8 mouse cellular contexts compared by ENCODE assay signal in genomic region chr5:81519497-81520382, GRCm38 (mm10).
A peak's percentile ranks its signal among the peaks of the same experiment; 100 is the strongest.
DNase-seq lines count a peak whose midpoint lies in the region; ATAC-seq and TF ChIP-seq lines count a peak whose summit lies in the region.

No protein-coding gene starts in this region.

- peaks cover 14% of the 10 kb centered on the region for H3K4me1 ChIP-seq in heart, embryonic 13.5 days
- H3K4me1 ChIP-seq in kidney, embryonic 16.5 days (ENCODE audit: insufficient read depth, low read length) = 0 out of 2 replicates have a peak, but pooled peaks cover 3% of the 10 kb centered on the region
- H3K4me1 ChIP-seq in lung, embryonic 14.5 days (ENCODE audit: insufficient read depth) = peaks cover 4% of the 10 kb centered on the region; the same call in 1 of the 2 replicates
- no peaks in the 10 kb centered on the region for H3K4me1 ChIP-seq in thymus, adult 2 months (replicated peaks; ENCODE audit: control insufficient read depth, insufficient read depth, low read length)

- 0 out of 2 replicates have a peak overlapping the region, but pooled peaks have one; percentile 16 for H3K27ac ChIP-seq in gastrocnemius, adult 2 months
- peak overlapping the region; percentile 28; the same call in 1 of the 2 replicates for H3K27ac ChIP-seq in heart, embryonic 13.5 days (replicated peaks)
- H3K27ac ChIP-seq in kidney, embryonic 16.5 days (ENCODE audit: low read length) = no peak overlapping the region; the same call in 1 of the 2 replicates
- no peak overlapping the region; the same call in 1 of the 2 replicates for H3K27ac ChIP-seq in lung, embryonic 14.5 days (ENCODE audit: low read depth)
- no peak overlapping the region for H3K27ac ChIP-seq in thymus, adult 2 months (ENCODE audit: control insufficient read depth, insufficient read depth, low read length)

- peak overlapping the region; percentile 28; the same call in 1 of the 2 replicates for H3K9ac ChIP-seq in heart, embryonic 13.5 days
- no peak overlapping the region for H3K9ac ChIP-seq in kidney, embryonic 16.5 days (replicated peaks; ENCODE audit: low read length)
- no peak overlapping the region for H3K9ac ChIP-seq in lung, embryonic 14.5 days

- peak; percentile 55 for TF ChIP-seq CTCF in gastrocnemius, adult 2 months (IDR thresholded peaks at IDR 0.05)
- peak; percentile 73 for TF ChIP-seq CTCF in lung, embryonic 14.5 days (IDR thresholded peaks at IDR 0.05; ENCODE audit: low read depth)
- no peak for TF ChIP-seq CTCF in thymus, adult 2 months (IDR thresholded peaks at IDR 0.05; ENCODE audit: borderline replicate concordance, control insufficient read depth, extremely low read depth, insufficient read depth, low read length, poor library complexity)

- ATAC-seq in heart, embryonic 13.5 days (ENCODE audit: extremely low read depth, insufficient number of reproducible peaks, low FRiP score, low TSS enrichment) = no peak
- peak; percentile 87 for ATAC-seq in kidney, embryonic 16.5 days (ENCODE audit: low FRiP score, low TSS enrichment)
- ATAC-seq in lung, embryonic 14.5 days (ENCODE audit: insufficient read depth) = peak; percentile 75

- DNase-seq in gastrocnemius, adult 2 months = peak; percentile 44
- DNase-seq in gastrocnemius, postnatal 25 days = no peak
- peak; percentile 75 for DNase-seq in embryo, embryonic 10 days (ENCODE audit: low spot score)
- peak; percentile 77 for DNase-seq in lung, embryonic 14.5 days
- DNase-seq in retina, postnatal 1 day = peak; percentile 75
- no peak for DNase-seq in thymus, adult 2 months

- no peaks in the 10 kb centered on the region for H3K9me3 ChIP-seq in heart, embryonic 13.5 days
- no peaks in the 10 kb centered on the region for H3K9me3 ChIP-seq in kidney, embryonic 16.5 days (ENCODE audit: low read length)
- H3K9me3 ChIP-seq in lung, embryonic 14.5 days (ENCODE audit: low read depth, low read length) = no peaks in the 10 kb centered on the region

- TF ChIP-seq POLR2A in thymus, adult 2 months (IDR thresholded peaks at IDR 0.05; ENCODE audit: control insufficient read depth, extremely low read depth, insufficient read depth, low read length, poor library complexity) = no peak

- peak overlapping the region; percentile 54 for H3K4me2 ChIP-seq in heart, embryonic 13.5 days
- H3K4me2 ChIP-seq in kidney, embryonic 16.5 days (replicated peaks; ENCODE audit: low read depth, low read length) = no peak overlapping the region
- peak overlapping the region; percentile 28 for H3K4me2 ChIP-seq in lung, embryonic 14.5 days

- intact Hi-C loops in gastrocnemius, adult 2 months (cut with DNase I) = no loop called here

- peak overlapping the region; percentile 14 for H3K4me3 ChIP-seq in gastrocnemius, adult 2 months
- H3K4me3 ChIP-seq in heart, embryonic 13.5 days = peak overlapping the region; percentile 30
- no peak overlapping the region for H3K4me3 ChIP-seq in kidney, embryonic 16.5 days (ENCODE audit: low read length)
- no peak overlapping the region for H3K4me3 ChIP-seq in lung, embryonic 14.5 days (ENCODE audit: low read depth, low read length)
- no peak overlapping the region for H3K4me3 ChIP-seq in thymus, adult 2 months (ENCODE audit: control insufficient read depth, insufficient read depth, low read length)

- WGBS in heart, embryonic 13.5 days = 13% methylated on average over 11 of the region's 11 CpGs
- WGBS in kidney, embryonic 16.5 days = 30% methylated on average over 11 of the region's 11 CpGs
- 14% methylated on average over 11 of the region's 11 CpGs for WGBS in lung, embryonic 14.5 days
- 38% methylated on average over 11 of the region's 11 CpGs for WGBS in thymus, adult 2 months

- H3K36me3 ChIP-seq in heart, embryonic 13.5 days = no peaks in the 10 kb centered on the region
- no peaks in the 10 kb centered on the region for H3K36me3 ChIP-seq in kidney, embryonic 16.5 days (ENCODE audit: insufficient read depth, low read length)
- H3K36me3 ChIP-seq in lung, embryonic 14.5 days (ENCODE audit: insufficient read depth) = no peaks in the 10 kb centered on the region
- H3K36me3 ChIP-seq in thymus, adult 2 months (ENCODE audit: control insufficient read depth, insufficient read depth, low read length) = no peaks in the 10 kb centered on the region

- H3K27me3 ChIP-seq in heart, embryonic 13.5 days (replicated peaks) = no peaks in the 10 kb centered on the region
- H3K27me3 ChIP-seq in kidney, embryonic 16.5 days (ENCODE audit: insufficient read depth, low read length) = no peaks in the 10 kb centered on the region
- H3K27me3 ChIP-seq in lung, embryonic 14.5 days (ENCODE audit: insufficient read depth, low read length) = no peaks in the 10 kb centered on the region
- H3K27me3 ChIP-seq in thymus, adult 2 months (ENCODE audit: control insufficient read depth, insufficient read depth, low read length) = no peaks in the 10 kb centered on the region

Comparison
In these comparisons a context has a peak if more than half of its experiments do, and no peak if none do; other contexts are left out.
1. DNase-seq: peak in gastrocnemius, adult 2 months (single experiment), embryo, embryonic 10 days (single experiment), lung, embryonic 14.5 days (single experiment) and retina, postnatal 1 day (single experiment); none in gastrocnemius, postnatal 25 days (single experiment) and thymus, adult 2 months (single experiment).
2. H3K27ac ChIP-seq: peak in gastrocnemius, adult 2 months (single experiment) and heart, embryonic 13.5 days (single experiment); none in kidney, embryonic 16.5 days (single experiment), lung, embryonic 14.5 days (single experiment) and thymus, adult 2 months (single experiment).
3. H3K4me3 ChIP-seq: peak in gastrocnemius, adult 2 months (single experiment) and heart, embryonic 13.5 days (single experiment); none in kidney, embryonic 16.5 days (single experiment), lung, embryonic 14.5 days (single experiment) and thymus, adult 2 months (single experiment).